Comparison of ENCODE assay signal across 10 mouse cellular contexts in genomic region chr7:25711165-25711564, GRCm38 (mm10). TPM values are rescaled to one million over a fixed set of nuclear protein-coding genes. Genes with fewer than 3 reads are reported as not detected.
A peak's percentile ranks its signal among the peaks of the same experiment; 100 is the strongest.
DNase-seq lines count a peak whose midpoint lies in the region; ATAC-seq and TF ChIP-seq lines count a peak whose summit lies in the region.
"Had no signal": no experiment of that assay in that cellular context is flagged by ENCODE, and none has a peak within 500 bp of the region (broad histone marks: within the 10 kb centered on the region; RNA-seq: fewer than 3 reads in every experiment).

No protein-coding gene starts in this region.

- 65% methylated on average over 5 of the region's 5 CpGs for WGBS in hindbrain, embryonic 11.5 days
- 69% methylated on average over 5 of the region's 5 CpGs for WGBS in hindbrain, postnatal 0 days
- WGBS in stomach, embryonic 15.5 days, result 67% methylated on average over 5 of the region's 5 CpGs
- 65% methylated on average over 5 of the region's 5 CpGs for WGBS in stomach, postnatal 0 days
- 58% methylated on average over 5 of the region's 5 CpGs for WGBS in limb, embryonic 10.5 days

- H3K9ac ChIP-seq in hindbrain, embryonic 11.5 days (ENCODE audit: low read depth, low read length), result no peak overlapping the region
- H3K9ac ChIP-seq in hindbrain, postnatal 0 days (replicated peaks; ENCODE audit: low read length), result no peak overlapping the region
- H3K9ac ChIP-seq in stomach, embryonic 15.5 days, result no peak overlapping the region
- no peak overlapping the region; the same call in 1 of the 2 replicates for H3K9ac ChIP-seq in stomach, postnatal 0 days (ENCODE audit: low read length)

- no peaks in the 10 kb centered on the region for H3K9me3 ChIP-seq in hindbrain, embryonic 11.5 days (ENCODE audit: control insufficient read depth, low read length)
- H3K9me3 ChIP-seq in hindbrain, postnatal 0 days (ENCODE audit: low read length), result no peaks in the 10 kb centered on the region
- H3K9me3 ChIP-seq in stomach, embryonic 15.5 days, result no peaks in the 10 kb centered on the region
- H3K9me3 ChIP-seq in stomach, postnatal 0 days (ENCODE audit: control insufficient read depth, low read length), result no peaks in the 10 kb centered on the region
- no peaks in the 10 kb centered on the region for H3K9me3 ChIP-seq in limb, embryonic 10.5 days (replicated peaks)
- H3K9me3 ChIP-seq: G1E had no signal

- peaks cover 15% of the 10 kb centered on the region for H3K36me3 ChIP-seq in hindbrain, embryonic 11.5 days (ENCODE audit: control insufficient read depth, insufficient read depth, low read length)
- peaks cover 29% of the 10 kb centered on the region for H3K36me3 ChIP-seq in hindbrain, postnatal 0 days (ENCODE audit: insufficient read depth, low read length)
- peaks cover 25% of the 10 kb centered on the region for H3K36me3 ChIP-seq in stomach, embryonic 15.5 days
- H3K36me3 ChIP-seq in stomach, postnatal 0 days (ENCODE audit: control insufficient read depth, insufficient read depth, low read length), result peaks cover 23% of the 10 kb centered on the region
- peaks cover 41% of the 10 kb centered on the region for H3K36me3 ChIP-seq in limb, embryonic 10.5 days

- H3K4me2 ChIP-seq in hindbrain, embryonic 11.5 days (replicated peaks; ENCODE audit: low read depth, low read length), result no peak overlapping the region
- H3K4me2 ChIP-seq in hindbrain, postnatal 0 days (ENCODE audit: low read depth, low read length), result no peak overlapping the region
- no peak overlapping the region for H3K4me2 ChIP-seq in stomach, embryonic 15.5 days
- H3K4me2 ChIP-seq in stomach, postnatal 0 days (replicated peaks; ENCODE audit: low read depth), result no peak overlapping the region

- H3K27ac ChIP-seq in hindbrain, embryonic 11.5 days (ENCODE audit: low read depth, low read length), result no peak overlapping the region
- H3K27ac ChIP-seq in hindbrain, postnatal 0 days, result no peak overlapping the region
- H3K27ac ChIP-seq in stomach, embryonic 15.5 days, result peak overlapping the region; percentile 5; the same call in 1 of the 2 replicates
- H3K27ac ChIP-seq in stomach, postnatal 0 days (replicated peaks), result no peak overlapping the region
- H3K27ac ChIP-seq in limb, embryonic 10.5 days, result peak overlapping the region; percentile 84

- 0 out of 2 replicates have a peak, but pooled peaks cover 2% of the 10 kb centered on the region for H3K4me1 ChIP-seq in hindbrain, embryonic 11.5 days (replicated peaks; ENCODE audit: control insufficient read depth, insufficient read depth, low read length)
- H3K4me1 ChIP-seq in hindbrain, postnatal 0 days (ENCODE audit: insufficient read depth, low read length), result peaks cover 15% of the 10 kb centered on the region
- H3K4me1 ChIP-seq in stomach, embryonic 15.5 days, result peaks cover 45% of the 10 kb centered on the region
- peaks cover 6% of the 10 kb centered on the region for H3K4me1 ChIP-seq in stomach, postnatal 0 days (replicated peaks; ENCODE audit: control insufficient read depth, insufficient read depth)
- peaks cover 61% of the 10 kb centered on the region for H3K4me1 ChIP-seq in limb, embryonic 10.5 days

- TF ChIP-seq EP300 in stomach, postnatal 0 days (optimal IDR thresholded peaks at IDR 0.05), result no peak

- H3K4me3 ChIP-seq in hindbrain, embryonic 11.5 days (ENCODE audit: low read depth, low read length), result no peak overlapping the region
- H3K4me3 ChIP-seq in hindbrain, postnatal 0 days (ENCODE audit: low read length), result no peak overlapping the region
- no peak overlapping the region for H3K4me3 ChIP-seq in stomach, embryonic 15.5 days (replicated peaks)
- no peak overlapping the region for H3K4me3 ChIP-seq in stomach, postnatal 0 days (ENCODE audit: low read depth, low read length)
- H3K4me3 ChIP-seq in limb, embryonic 10.5 days, result peak overlapping the region; percentile 26

- TF ChIP-seq CTCF in hindbrain, postnatal 0 days (IDR thresholded peaks at IDR 0.05; ENCODE audit: low read depth), result no peak
- no peak for TF ChIP-seq CTCF in stomach, postnatal 0 days (IDR thresholded peaks at IDR 0.05; ENCODE audit: low read depth)

- ATAC-seq in hindbrain, embryonic 11.5 days (ENCODE audit: low FRiP score), result peak; percentile 26; the same call in 1 of the 2 replicates
- ATAC-seq in hindbrain, postnatal 0 days, result no peak
- no peak for ATAC-seq in stomach, embryonic 15.5 days (ENCODE audit: insufficient read depth, low FRiP score, low read depth)
- no peak for ATAC-seq in stomach, postnatal 0 days (ENCODE audit: low FRiP score, low TSS enrichment)

- H3K27me3 ChIP-seq in hindbrain, embryonic 11.5 days (ENCODE audit: control insufficient read depth, insufficient read depth, low read length), result no peaks in the 10 kb centered on the region
- no peaks in the 10 kb centered on the region for H3K27me3 ChIP-seq in hindbrain, postnatal 0 days (ENCODE audit: insufficient read depth, low read length)
- no peaks in the 10 kb centered on the region for H3K27me3 ChIP-seq in stomach, embryonic 15.5 days (replicated peaks)
- no peaks in the 10 kb centered on the region for H3K27me3 ChIP-seq in stomach, postnatal 0 days (ENCODE audit: control insufficient read depth, insufficient read depth, low read length)
- H3K27me3 ChIP-seq in limb, embryonic 10.5 days (ENCODE audit: low read depth, poor library complexity, severe bottlenecking), result no peaks in the 10 kb centered on the region

- DNase-seq in hindbrain, embryonic 11.5 days (ENCODE audit: low spot score), result no peak
- no peak for DNase-seq in hindbrain, postnatal 0 days (ENCODE audit: low spot score)
- DNase-seq in stomach, postnatal 0 days (ENCODE audit: low spot score), result no peak
- DNase-seq in limb, embryonic 10.5 days (ENCODE audit: low spot score), result no peak
- DNase-seq in urinary bladder, postnatal 25 days (ENCODE audit: low spot score), result no peak
- DNase-seq in adrenal gland, postnatal 4 days (ENCODE audit: low spot score in 2 of 2), result no peak
- DNase-seq in urinary bladder, postnatal 14 days (ENCODE audit: low spot score), result no peak
- DNase-seq: kidney, adult 2 months had no signal

RNA-seq across cellular contexts. Expression of gene Ccdc97, which starts 7.7 kb away (rescaled TPM):
- polyA plus RNA-seq in hindbrain, embryonic 11.5 days (2014; fragmentation: Nextera tagmentation; extraction: Ambion mirVana), result 30.5 and 33.7 TPM in 2 replicates
- 41.2 and 43.1 TPM in 2 replicates for total RNA-seq in hindbrain, postnatal 0 days (2014; rRNA removed)
- 23.1 and 26.6 TPM in 2 replicates for polyA plus RNA-seq in hindbrain, postnatal 0 days (2015; fragmentation: Nextera tagmentation; extraction: Ambion mirVana)
- 16.9 and 19.6 TPM in 2 replicates for polyA plus RNA-seq in stomach, embryonic 15.5 days (2015; fragmentation: Nextera tagmentation; extraction: Ambion mirVana)
- 7.9 and 10.2 TPM in 2 replicates for polyA plus RNA-seq in stomach, postnatal 0 days (2015; fragmentation: Nextera tagmentation; extraction: Ambion mirVana)
- polyA plus RNA-seq in limb, embryonic 10.5 days (2016; fragmentation: Nextera tagmentation; extraction: Ambion mirVana), result 31.5 and 32.3 TPM in 2 replicates
- 10 to 100 TPM; 49.4 to 51.5 TPM for total RNA-seq in adrenal gland, postnatal 4 days (2021)

RNA-seq across cellular contexts. Expression of gene Tgfb1, which starts 24.4 kb away (rescaled TPM):
- polyA plus RNA-seq in hindbrain, embryonic 11.5 days (2014; fragmentation: Nextera tagmentation; extraction: Ambion mirVana), result 1.0 and 1.1 TPM in 2 replicates
- total RNA-seq in hindbrain, postnatal 0 days (2014; rRNA removed), result 2.3 and 2.4 TPM in 2 replicates
- polyA plus RNA-seq in hindbrain, postnatal 0 days (2015; fragmentation: Nextera tagmentation; extraction: Ambion mirVana), result 0.76 and 0.98 TPM in 2 replicates
- 3.9 and 4.1 TPM in 2 replicates for polyA plus RNA-seq in stomach, embryonic 15.5 days (2015; fragmentation: Nextera tagmentation; extraction: Ambion mirVana)
- polyA plus RNA-seq in stomach, postnatal 0 days (2015; fragmentation: Nextera tagmentation; extraction: Ambion mirVana), result 1.4 and 1.6 TPM in 2 replicates
- 1.4 and 1.6 TPM in 2 replicates for polyA plus RNA-seq in limb, embryonic 10.5 days (2016; fragmentation: Nextera tagmentation; extraction: Ambion mirVana)
- 10 to 100 TPM; 47.3 to 48.9 TPM for total RNA-seq in adrenal gland, postnatal 4 days (2021)

RNA-seq across cellular contexts. Expression of gene B9d2, which starts 30.6 kb away (rescaled TPM):
- polyA plus RNA-seq in hindbrain, embryonic 11.5 days (2014; fragmentation: Nextera tagmentation; extraction: Ambion mirVana), result 33.1 and 34.8 TPM in 2 replicates
- total RNA-seq in hindbrain, postnatal 0 days (2014; rRNA removed), result 29.5 and 51.3 TPM in 2 replicates
- polyA plus RNA-seq in hindbrain, postnatal 0 days (2015; fragmentation: Nextera tagmentation; extraction: Ambion mirVana), result 50.8 and 55.6 TPM in 2 replicates
- polyA plus RNA-seq in stomach, embryonic 15.5 days (2015; fragmentation: Nextera tagmentation; extraction: Ambion mirVana), result 23.2 and 25.3 TPM in 2 replicates
- 11.6 and 12.5 TPM in 2 replicates for polyA plus RNA-seq in stomach, postnatal 0 days (2015; fragmentation: Nextera tagmentation; extraction: Ambion mirVana)
- 33.0 and 37.7 TPM in 2 replicates for polyA plus RNA-seq in limb, embryonic 10.5 days (2016; fragmentation: Nextera tagmentation; extraction: Ambion mirVana)
- total RNA-seq in adrenal gland, postnatal 4 days (2021), result 10 to 100 TPM; 21.5 to 24.1 TPM

RNA-seq across cellular contexts. Expression of gene Tmem91, which starts 36.2 kb away (rescaled TPM):
- 1.6 and 2.2 TPM in 2 replicates for polyA plus RNA-seq in hindbrain, embryonic 11.5 days (2014; fragmentation: Nextera tagmentation; extraction: Ambion mirVana)
- 62.1 and 115 TPM in 2 replicates for total RNA-seq in hindbrain, postnatal 0 days (2014; rRNA removed)
- 182 and 185 TPM in 2 replicates for polyA plus RNA-seq in hindbrain, postnatal 0 days (2015; fragmentation: Nextera tagmentation; extraction: Ambion mirVana)
- polyA plus RNA-seq in stomach, embryonic 15.5 days (2015; fragmentation: Nextera tagmentation; extraction: Ambion mirVana), result 3.0 and 4.0 TPM in 2 replicates
- 0.78 and 0.92 TPM in 2 replicates for polyA plus RNA-seq in stomach, postnatal 0 days (2015; fragmentation: Nextera tagmentation; extraction: Ambion mirVana)
- 2.9 and 3.4 TPM in 2 replicates for polyA plus RNA-seq in limb, embryonic 10.5 days (2016; fragmentation: Nextera tagmentation; extraction: Ambion mirVana)
- 1 to 10 TPM in 1 of 2 experiments, under 1 TPM in 1; 0.76 to 1.9 TPM for total RNA-seq in adrenal gland, postnatal 4 days (2021)

RNA-seq across cellular contexts. Expression of gene Hnrnpul1, which starts 43.4 kb away (rescaled TPM):
- polyA plus RNA-seq in hindbrain, embryonic 11.5 days (2014; fragmentation: Nextera tagmentation; extraction: Ambion mirVana), result 68.1 and 70.1 TPM in 2 replicates
- 116 and 128 TPM in 2 replicates for total RNA-seq in hindbrain, postnatal 0 days (2014; rRNA removed)
- 43.4 and 44.6 TPM in 2 replicates for polyA plus RNA-seq in hindbrain, postnatal 0 days (2015; fragmentation: Nextera tagmentation; extraction: Ambion mirVana)
- 49.0 and 54.2 TPM in 2 replicates for polyA plus RNA-seq in stomach, embryonic 15.5 days (2015; fragmentation: Nextera tagmentation; extraction: Ambion mirVana)
- 25.9 and 27.5 TPM in 2 replicates for polyA plus RNA-seq in stomach, postnatal 0 days (2015; fragmentation: Nextera tagmentation; extraction: Ambion mirVana)
- 61.7 and 67.7 TPM in 2 replicates for polyA plus RNA-seq in limb, embryonic 10.5 days (2016; fragmentation: Nextera tagmentation; extraction: Ambion mirVana)
- 100 to 1,000 TPM; 167 to 177 TPM for total RNA-seq in adrenal gland, postnatal 4 days (2021)

Comparison
In these comparisons a context has a peak if more than half of its experiments do, and no peak if none do; other contexts are left out.
1. H3K27ac ChIP-seq: peak in stomach, embryonic 15.5 days (single experiment) and limb, embryonic 10.5 days (single experiment); none in hindbrain, embryonic 11.5 days (single experiment), hindbrain, postnatal 0 days (single experiment) and stomach, postnatal 0 days (single experiment).